Mouse (Mus musculus): ENCODE measurements around the gene Itgb8.

Gene Itgb8

DNA sequence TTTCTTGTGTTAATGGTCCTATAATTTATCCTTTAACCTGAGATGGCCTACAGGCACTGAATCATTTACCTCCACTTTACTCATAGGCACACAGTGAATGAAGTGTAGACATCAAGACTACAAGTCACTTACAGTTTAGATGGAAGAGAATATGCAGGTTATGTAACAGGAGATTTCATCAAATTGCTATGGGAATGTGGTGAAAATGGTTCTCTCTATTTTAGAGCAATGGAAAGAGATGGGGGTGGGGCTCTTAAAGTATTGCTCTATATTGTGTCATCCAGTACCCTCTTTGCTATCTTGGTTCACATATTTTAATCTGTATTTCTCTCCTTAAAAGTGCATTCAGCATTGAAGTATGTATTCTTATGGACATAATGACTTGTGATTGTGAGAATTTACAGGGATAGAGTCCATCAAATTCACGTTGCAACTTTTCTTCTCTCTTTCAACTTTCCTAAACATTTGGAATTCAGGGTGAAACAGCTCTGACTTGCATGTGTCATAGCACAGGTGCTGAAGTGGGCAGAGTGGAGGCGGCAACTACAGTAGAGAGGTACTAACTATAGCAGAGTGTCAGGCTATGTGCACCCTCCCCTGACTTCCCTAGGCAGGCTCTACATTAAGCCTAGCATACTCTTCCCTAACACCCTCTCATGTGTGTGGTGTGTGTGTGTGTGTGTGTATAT lies 29.1 kb downstream of the Itgb8 start:
- no peak for DNase-seq (ENCODE audit: low read depth, low spot score)

DNA sequence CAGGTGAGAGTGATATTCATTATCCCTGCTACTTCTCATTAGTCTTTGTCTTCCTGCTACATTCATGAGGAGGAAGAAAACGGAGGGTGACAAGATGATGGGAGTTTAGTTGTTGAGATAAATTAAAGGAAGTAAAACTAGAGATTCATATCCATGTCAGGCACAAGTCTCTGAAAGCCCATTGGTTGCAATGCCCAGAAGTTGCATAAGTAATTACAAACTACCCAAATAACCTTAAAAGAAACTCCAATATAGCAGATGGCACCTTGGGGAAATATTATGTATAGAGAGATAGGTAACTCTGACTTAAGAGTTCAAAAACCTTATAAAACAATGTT lies 31.2 kb downstream of the Itgb8 start:
- DNase-seq (ENCODE audit: low read depth, low spot score) = no peak

DNA sequence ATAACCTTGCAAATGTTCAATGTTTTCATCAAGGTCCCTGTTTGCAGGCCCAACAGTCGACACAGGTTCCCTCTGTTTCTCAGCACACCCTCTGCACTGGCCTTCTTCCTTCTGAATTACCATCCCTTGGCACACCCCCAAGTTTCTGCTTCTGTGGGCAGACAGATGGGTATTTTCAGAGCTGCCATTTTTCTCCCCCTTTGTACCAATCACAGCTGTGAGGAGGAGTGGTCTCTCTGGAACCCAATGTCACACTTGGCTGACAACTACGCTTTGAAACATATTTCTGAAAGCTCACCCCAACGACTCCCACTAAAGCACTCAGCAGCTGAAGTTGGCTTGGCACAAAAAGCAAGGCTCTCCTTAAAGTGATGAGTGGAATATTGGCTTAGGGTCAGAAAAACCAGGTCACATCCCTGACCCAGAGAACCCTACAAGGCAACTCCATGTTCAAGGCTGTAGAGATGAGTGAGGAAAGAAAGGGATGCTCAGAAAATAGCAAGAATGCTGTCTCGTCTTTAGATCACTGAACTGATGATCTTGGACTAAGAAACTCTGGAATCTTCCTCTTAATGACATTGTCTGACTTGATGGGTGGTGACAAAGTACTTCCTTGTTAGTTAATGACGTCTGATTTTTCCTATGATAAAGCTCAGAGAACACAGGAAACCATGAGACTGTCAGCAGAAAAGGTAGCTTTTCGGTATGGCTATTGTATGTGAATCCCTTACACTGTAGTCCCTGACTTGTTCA lies 31.7 kb downstream of the Itgb8 start:
- DNase-seq (ENCODE audit: low read depth, low spot score) = no peak

DNA sequence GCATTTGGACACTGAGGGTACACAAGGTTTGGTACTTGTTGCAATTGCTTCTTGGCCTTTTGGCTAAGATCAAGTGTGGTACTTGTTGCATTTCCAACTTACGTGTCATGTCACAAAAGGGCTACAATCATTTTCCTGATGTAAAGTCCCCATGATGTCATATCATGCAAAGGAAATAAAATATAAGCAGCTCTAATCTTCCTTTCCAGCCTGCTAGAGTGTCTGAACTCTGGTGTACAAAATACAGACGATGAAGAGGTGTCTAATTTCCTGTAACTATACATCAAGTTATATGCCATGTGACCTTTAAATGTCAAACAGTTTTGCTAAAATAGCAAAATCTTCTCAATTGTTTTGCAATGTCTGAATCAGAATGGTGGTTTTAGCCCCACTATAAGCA lies 34.2 kb downstream of the Itgb8 start:
- no peak for DNase-seq (ENCODE audit: low read depth, low spot score)

DNA sequence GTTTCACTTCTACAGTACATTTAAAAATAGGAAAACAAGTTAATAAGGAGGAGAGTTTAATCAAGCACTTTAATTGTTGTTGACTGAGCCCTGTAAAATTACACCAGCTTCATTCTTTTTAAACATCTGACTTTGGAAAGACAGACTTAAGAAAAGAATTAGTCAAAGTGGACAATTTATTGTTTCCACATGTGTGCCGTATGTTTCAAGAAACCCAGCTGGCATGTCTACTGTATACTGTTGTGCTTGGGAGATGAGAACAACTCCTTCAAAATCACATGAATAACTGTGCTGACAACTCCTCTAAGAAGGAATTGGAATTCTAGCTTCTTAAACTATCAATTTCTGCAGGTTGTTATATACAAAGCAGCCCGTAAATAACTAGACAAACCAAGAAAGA lies 35.8 kb downstream of the Itgb8 start:
- no peak for DNase-seq (ENCODE audit: low read depth, low spot score)

DNA sequence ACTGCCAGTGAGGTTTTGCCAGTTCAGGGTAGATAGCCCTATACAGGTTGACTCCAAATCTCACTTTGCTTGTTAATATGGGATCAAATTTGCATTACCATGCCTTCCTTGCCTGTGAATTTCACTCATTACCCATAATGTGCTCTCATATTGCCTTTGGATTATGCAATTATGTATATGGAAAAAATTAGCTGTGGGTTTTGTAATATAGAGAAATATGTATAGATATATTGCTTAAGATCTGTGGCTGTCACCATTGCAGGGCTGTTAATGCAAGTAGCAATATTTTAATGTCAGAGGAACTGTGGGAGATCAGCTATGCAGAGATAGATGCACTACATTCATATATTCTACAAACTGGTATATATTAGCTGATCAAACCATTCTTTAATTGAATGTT lies 43.5 kb downstream of the Itgb8 start:
- DNase-seq (ENCODE audit: low read depth, low spot score) = no peak

DNA sequence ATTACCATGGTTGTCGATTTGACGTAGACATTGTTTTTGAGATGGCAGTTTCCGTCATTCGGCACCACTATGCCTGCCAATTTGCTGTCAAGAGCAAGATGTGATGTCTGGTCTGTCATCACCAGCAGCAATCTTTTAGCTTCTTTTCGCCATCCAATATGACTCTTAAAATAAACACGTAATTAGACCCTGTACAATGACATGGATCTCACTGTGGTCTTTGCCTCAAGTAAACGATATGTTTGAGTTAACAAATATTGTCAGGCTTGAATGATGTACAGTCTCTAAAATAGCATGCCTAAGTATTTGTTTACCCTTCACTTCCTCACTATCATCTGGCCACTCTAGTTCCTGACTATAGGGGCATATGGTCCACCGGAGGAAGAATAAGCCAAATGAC lies 48.8 kb downstream of the Itgb8 start:
- DNase-seq (ENCODE audit: low read depth, low spot score) = no peak

DNA sequence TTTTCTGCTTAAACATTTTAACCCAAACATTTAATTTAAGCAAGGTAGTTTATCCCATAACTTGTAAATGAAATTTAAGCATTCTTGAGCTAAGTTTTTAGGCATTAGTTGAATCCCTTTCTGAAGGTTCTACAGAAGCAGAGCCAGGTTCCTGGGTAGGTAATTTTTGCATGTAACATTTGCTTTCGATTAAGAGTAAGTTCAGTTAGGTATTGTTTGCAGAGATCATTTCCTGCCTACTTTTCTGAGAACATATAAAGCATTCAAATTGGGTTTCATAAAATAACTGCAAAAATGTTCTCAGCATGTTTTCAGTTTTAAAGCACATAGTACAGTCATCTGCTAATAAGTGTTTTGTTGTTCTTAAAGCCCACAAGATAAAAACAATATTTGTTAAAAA lies 53.2 kb downstream of the Itgb8 start:
- DNase-seq (ENCODE audit: low read depth, low spot score) = no peak

DNA sequence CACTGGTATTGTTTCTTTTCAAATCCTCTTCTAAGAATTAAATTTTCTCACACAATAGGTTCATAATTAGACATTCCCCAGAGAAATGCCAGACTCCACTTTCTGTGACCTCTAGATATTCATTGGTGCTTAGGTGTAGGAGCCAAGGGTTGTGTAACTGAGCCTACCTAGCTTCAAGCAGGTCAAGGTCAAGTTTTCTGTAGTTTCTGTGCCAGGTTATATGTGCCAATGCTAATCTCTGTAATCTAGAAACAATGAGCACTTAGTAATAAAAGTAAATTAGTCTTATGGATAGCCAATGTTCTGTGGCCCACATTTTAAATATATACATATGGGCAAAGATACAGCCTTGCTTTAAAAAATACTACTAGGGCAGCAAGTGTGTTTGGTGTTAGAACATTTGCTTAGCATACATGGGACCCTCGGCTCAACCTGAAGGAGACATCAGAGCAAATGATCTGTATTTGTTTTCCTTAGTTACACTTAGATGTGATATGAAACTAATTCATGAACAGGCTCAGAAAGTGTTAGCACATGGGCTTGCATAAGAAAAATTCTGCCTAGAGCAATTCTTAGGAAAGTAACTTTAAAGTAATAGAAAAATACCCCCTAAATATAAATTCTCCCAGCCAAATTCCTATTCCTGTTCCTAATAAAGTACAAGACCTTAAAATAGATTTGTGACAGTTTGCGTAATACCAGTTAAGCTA lies 56.2 kb downstream of the Itgb8 start:
- no peak for DNase-seq (ENCODE audit: low read depth, low spot score)

DNA sequence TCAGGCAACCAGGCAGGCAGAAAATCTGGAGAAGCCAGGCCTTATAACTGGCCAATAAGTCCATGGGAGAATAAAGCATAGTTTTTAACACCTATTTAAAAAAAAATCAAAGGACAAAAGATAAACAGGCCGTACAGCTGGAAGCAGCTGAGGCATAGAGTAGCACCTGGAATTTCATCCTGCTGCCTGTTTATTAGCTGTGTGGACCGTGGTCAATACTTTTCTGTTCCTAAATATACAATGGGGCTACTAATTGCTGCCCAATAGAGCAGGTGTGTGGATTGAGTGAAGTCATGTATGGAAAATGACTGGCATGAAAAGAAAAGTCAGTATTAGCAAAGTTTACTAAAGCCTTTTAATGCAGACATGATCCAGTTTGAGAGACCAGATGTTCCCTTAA lies 62.6 kb downstream of the Itgb8 start:
- DNase-seq (ENCODE audit: low read depth, low spot score) = no peak

DNA sequence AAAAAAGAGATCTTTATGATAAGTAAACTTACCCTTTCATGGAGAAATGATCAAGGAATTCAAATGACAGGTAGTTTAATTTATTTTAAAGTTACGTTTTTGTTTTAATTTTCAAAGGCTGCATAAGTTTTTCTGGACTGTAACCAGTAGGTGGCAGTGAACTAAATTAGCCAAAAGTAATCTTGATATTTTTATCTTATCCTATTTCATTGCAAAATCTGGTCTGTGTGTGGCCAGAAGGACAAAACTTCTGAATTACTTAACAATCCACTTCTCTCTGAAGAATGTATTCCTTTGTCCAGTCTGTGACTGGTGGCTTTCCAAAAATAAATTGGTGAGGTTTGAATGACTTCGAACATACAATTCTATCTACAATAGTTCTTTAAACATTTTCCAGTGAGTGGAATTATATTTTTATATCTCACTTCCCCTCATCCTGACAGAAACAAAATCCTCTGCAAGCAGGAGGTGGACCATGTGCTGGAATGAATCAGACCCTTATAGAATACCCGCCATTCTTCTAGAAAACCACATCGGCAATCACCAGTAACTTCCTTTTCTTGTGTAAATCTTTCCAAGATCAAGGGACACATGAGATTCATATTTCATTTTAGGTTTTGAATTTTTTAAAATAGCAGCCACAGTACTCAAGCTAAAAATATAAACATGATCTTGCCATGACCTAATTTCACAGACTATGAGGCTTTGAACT lies 68.6 kb downstream of the Itgb8 start:
- DNase-seq (ENCODE audit: low read depth, low spot score) = no peak

DNA sequence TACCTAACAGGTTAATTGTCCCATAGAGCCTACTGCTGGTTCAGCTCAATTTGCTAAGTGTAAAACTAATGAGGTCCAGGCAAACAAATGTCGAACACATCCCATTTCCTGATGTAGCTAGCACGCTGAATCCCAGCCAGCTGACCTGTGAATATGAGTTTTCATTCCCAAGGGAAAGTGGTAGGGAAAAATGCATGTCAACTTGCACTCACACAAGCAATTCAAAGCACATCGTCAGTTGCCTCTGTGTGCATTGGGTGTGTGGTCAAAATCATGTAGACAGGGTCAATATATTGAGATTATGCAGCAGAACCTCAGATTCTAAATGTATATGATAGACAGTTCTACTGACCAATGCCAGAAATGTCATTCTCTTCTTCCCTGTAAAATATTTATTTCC lies 69.5 kb downstream of the Itgb8 start:
- DNase-seq (ENCODE audit: low read depth, low spot score) = no peak

DNA sequence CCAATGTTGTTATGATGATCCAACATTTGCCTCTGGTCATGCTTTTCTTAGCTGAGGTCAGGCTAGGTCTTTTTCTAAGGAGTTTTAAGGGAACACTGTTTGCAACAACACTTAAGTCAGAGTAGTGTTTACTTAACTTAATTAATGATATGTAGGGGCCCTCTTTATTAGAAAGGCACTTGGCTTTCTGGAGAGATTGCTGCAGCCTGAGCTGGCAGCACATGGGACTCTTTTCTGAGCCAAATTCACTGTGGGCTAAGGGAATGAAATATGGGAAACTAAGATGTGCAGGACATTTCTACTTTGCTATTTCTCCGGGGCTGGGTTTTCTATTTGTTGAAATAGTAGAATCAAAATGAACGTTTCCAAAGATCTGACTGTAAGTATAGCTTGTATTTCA lies 73.5 kb downstream of the Itgb8 start:
- no peak for DNase-seq (ENCODE audit: low read depth, low spot score)

DNA sequence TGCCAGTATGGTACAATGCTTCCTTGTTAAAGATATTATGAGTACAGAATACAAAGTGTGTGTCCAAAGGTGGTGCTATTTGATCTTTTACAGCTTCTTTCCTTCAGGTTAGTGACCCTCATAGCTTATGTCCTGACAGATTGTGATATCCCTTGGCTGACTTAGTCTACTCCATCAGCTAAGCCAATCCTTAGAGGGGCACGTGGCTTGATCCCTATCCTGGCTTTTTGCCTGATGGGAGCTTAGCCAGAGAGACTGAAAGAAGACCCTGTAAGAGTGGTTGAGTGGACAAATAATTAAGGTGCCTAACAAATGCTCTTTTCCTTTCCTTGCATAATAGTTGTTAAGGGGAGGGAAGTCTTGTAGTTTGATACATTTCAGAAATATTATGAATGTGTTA lies 73.9 kb downstream of the Itgb8 start:
- DNase-seq (ENCODE audit: low read depth, low spot score) = no peak

DNA sequence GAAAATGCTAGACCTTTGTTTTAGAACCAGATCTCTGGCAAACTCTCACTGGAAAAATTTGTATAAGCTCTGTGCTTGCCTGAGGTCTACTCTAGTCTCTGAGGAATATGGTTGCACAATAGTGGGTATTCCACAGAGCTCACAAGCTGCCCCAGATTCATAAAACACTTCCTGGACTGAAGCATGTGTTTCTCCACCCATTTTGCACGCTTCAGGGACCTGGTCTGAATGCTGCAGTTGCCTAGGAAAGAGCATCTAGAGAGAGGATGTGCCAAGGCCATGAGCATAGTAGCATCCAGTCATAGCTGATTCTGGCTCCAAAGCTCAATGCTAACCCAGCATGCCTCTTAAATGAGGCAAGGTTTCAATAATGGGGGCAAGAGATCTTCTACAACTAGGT lies 74.4 kb downstream of the Itgb8 start:
- DNase-seq (ENCODE audit: low read depth, low spot score) = no peak

DNA sequence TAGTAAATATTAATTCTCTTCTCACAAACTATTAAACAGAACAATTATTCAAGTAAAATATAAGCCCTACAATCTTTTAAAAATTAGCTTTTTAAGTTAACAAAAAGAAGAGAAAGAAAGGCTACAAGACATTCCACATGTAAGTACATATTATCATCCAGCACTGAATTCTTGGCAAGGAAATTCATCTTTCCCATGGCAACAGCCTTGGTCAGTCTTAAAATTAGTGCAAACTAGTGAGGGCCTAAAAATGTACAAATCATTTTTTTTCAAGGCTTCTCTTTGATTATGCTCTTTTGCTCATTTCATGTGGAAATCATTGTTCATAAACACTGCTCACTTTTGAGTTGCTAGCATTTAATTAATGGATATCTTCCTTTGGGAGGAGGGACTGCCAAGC lies 77.8 kb downstream of the Itgb8 start:
- DNase-seq (ENCODE audit: low read depth, low spot score) = no peak

DNA sequence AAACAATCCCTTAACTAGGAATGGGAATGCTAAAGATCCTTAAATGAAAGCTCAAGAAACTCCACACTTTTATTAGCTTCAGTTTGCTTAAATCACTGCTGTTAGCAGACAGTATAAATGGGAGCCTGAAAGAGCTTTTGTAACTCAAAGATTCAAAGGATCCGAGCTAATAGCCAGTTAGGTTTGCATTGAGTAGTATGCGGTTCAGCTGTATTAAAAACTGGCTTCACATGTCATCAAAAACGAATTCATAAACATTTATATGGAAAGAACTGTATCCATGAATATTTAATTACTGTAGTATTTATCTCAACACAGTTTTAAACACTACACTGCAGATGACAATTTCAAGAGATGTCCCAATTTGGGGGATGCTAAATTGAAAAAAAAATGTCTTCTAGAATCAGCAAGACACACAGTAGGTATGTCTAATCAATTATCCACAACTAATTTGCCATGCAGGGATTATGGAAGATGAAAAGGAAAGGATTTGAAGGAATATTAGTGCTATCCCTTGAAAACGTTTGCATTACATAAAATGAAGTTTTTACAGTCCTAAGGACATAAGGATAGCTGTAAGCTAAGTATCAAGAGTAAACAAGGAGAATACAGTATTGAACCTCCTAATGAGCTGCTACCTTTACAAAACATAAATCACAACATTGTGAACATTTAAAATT lies 79.2 kb downstream of the Itgb8 start:
- no peak for DNase-seq (ENCODE audit: low read depth, low spot score)

DNA sequence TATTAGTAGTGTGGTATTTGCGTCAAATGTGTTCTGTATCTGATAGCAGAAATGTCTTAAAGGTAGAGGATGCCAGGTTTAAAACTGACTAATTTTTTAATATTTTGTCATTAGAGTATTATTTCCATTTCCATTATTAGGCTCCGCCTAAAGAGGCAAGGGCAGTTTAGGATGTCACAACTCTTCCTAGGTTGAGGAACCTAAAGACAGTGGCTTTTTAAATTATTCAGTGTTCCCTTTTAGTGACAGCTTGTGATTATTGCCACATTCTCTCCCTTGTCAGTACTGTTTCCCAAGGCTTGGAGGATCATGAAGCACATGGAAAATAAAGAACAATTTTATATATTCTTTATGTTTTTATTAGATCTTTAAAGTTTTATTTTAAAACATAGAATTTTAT lies 80.9 kb downstream of the Itgb8 start:
- no peak for DNase-seq (ENCODE audit: low read depth, low spot score)

DNA sequence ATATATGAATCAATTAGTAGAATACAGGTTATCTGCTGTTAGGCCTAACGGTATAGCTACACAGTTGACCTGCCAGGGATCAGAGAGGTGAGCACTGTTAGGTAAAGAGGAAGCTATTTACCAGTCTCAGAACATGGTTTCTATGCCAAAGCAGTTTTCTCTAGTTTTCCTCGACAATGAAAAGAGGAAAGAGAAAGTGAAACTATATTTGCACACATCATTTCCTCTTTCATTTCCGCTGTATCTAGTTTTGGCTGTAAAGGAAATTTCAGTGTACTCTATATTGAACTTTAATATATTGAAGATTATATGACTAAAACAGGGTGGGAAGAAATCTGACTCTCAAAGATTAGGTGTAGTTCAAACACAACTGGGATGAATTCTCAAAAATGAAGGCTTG lies 81.5 kb downstream of the Itgb8 start:
- no peak for DNase-seq (ENCODE audit: low read depth, low spot score)

DNA sequence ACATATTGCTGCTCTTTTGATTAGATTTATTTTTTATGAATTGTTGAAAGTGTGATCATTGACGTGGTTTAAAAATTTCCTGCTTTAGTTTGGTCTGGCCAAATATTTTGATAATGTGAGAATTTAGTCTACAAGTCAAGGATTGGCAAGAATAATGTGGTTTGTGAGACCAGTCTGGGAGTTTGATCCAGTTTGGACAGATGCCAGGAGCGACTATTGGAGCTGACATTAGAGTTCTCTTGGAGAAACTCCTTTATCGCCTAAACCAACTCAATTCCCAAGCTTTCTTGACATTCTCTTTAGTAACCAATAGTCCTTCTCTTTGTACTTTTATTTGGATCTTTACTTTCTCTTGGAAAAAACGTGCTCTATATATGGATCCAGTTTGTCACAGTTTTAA lies 83.0 kb downstream of the Itgb8 start:
- DNase-seq (ENCODE audit: low read depth, low spot score) = no peak

DNA sequence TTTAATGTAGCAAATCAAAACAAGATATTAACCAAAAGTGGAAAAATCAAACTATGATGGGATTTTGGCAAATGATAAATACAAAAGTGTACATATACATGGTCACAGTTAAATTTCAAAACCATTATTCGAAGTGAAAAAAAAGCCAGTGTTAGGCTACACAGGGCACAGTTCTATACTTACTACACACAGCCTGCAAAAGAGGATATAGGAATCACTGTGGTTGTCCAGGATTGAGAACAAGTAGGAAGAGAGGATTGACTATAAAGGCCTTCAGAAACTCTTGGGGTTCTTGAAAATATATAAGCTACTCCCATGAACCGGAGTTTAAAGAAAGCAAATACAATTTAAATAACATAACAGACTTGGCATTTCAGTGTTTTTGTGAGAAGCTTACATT lies 87.6 kb downstream of the Itgb8 start:
- DNase-seq (ENCODE audit: low read depth, low spot score) = no peak

DNA sequence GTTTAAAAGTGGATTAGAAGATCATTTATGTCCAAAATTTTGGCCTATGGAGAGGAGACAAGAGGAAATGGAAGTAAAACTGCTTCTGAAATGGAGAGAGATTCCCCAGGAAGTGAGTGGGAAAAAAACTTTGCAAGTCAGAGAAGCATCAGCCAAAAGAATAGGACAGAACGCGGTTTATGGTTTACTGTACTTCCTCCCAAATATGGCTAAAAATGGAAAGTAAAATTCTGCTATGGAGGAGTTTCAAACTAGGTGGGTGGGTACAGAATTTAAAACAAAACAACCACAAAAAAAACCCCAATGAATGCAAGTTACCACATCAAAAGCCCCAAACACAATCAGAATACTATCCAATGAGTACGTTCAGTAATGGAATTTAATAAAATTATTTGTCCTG lies 90.8 kb downstream of the Itgb8 start:
- no peak for DNase-seq (ENCODE audit: low read depth, low spot score)
